Mouse (Mus musculus): ENCODE results near the gene Ccl9. TPM values are rescaled to one million over a fixed set of nuclear protein-coding genes. Genes with fewer than 3 reads are reported as not detected.

Ccl9 gene
- polyA plus RNA-seq, 1 experiment from 2014 or later: 8.7 TPM

DNA sequence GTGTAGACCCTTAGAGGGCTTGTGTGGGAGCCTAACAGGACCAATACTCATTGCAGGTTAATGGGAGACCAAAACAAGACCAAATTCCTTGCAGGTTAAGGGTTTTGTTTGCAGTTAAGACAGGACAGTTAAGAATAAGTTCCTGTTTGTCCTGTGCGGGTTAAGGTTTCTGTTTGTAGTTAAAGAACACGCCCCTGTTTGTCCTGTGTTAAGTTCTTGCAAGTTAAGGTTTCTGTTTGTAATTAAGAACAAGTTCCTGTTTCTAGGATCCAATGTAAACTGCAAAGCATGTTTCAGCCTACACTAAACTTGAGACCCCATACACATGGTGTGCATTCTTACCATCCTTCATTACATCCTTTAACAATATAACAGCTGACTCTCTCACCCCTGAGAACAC is 8.2 kb downstream of the Ccl9 start:
- H3K4me3 ChIP-seq (ENCODE audit: low read depth, low read length): no peak overlapping the region
- no peak overlapping the region for H3K27ac ChIP-seq (ENCODE audit: low read depth, low read length)
- H3K9me3 ChIP-seq (ENCODE audit: control insufficient read depth, low read length): no peaks in the 10 kb centered on the region
- H3K4me1 ChIP-seq (replicated peaks; ENCODE audit: control insufficient read depth, insufficient read depth, low read length): no peaks in the 10 kb centered on the region
- H3K4me2 ChIP-seq: no peak overlapping the region
- H3K36me3 ChIP-seq (ENCODE audit: control insufficient read depth, insufficient read depth, low read length): no peaks in the 10 kb centered on the region
- no peak overlapping the region for H3K9ac ChIP-seq (ENCODE audit: low read depth, low read length)
- no peak for ATAC-seq (replicated peaks; ENCODE audit: low FRiP score)
- no peaks in the 10 kb centered on the region for H3K27me3 ChIP-seq (replicated peaks; ENCODE audit: control insufficient read depth, insufficient read depth, low read length)
- no peak for DNase-seq (ENCODE audit: low spot score)
- 70% methylated on average over 2 of the region's 2 CpGs for WGBS

- ATAC-seq (replicated peaks; ENCODE audit: low FRiP score): no peak
These were observed 9.2 kb downstream of the Ccl9 start for GRCm38 (mm10) chr11:83569249-83569648.

GRCm38 (mm10) chr11:83568786-83569185 is 9.7 kb downstream of the Ccl9 start:
- ATAC-seq (replicated peaks; ENCODE audit: low FRiP score): no peak
- H3K4me1 ChIP-seq (replicated peaks; ENCODE audit: control insufficient read depth, insufficient read depth, low read length): no peaks in the 10 kb centered on the region

More at GRCm38 (mm10) chr11:83569249-83569648, 9.2 kb downstream of the Ccl9 start:
- Histone ChIP-seq H3K27me3 (replicated peaks; ENCODE audit: control insufficient read depth, insufficient read depth, low read length) (no peaks in the 10 kb centered on the region), H3K4me2 (no peak overlapping the region), H3K9ac (ENCODE audit: low read depth, low read length) (no peak overlapping the region), H3K27ac (ENCODE audit: low read depth, low read length) (no peak overlapping the region), H3K4me1 (replicated peaks; ENCODE audit: control insufficient read depth, insufficient read depth, low read length) (no peaks in the 10 kb centered on the region), H3K4me3 (ENCODE audit: low read depth, low read length) (no peak overlapping the region), H3K36me3 (ENCODE audit: control insufficient read depth, insufficient read depth, low read length) (no peaks in the 10 kb centered on the region), H3K9me3 (ENCODE audit: control insufficient read depth, low read length) (no peaks in the 10 kb centered on the region)
- no peak for DNase-seq (ENCODE audit: low spot score)
- WGBS: 53% methylated on average over 7 of the region's 7 CpGs

DNA sequence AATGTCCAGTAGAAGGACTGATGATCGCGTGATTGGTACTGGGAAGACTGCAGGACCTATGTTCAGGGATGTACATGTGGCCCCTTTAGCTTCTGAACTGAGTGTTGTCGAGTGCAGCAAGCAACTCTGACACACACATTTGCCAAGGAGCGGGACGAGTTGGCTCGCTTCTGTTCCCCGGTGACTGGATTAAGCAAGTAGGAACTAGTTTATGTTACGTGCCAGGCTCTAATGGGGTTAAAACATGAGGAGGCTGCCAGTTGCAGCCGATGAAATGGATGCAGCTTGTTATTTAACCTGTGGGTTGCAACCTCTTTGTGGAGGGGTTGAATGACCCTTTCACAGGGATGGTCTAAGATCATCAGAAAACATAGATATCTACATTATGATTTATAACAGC is 10.4 kb downstream of the Ccl9 start:
- H3K9me3 ChIP-seq (ENCODE audit: control insufficient read depth, low read length): no peaks in the 10 kb centered on the region
- no peaks in the 10 kb centered on the region for H3K36me3 ChIP-seq (ENCODE audit: control insufficient read depth, insufficient read depth, low read length)
- H3K4me1 ChIP-seq (replicated peaks; ENCODE audit: control insufficient read depth, insufficient read depth, low read length): no peaks in the 10 kb centered on the region
- H3K27ac ChIP-seq (ENCODE audit: low read depth, low read length): no peak overlapping the region
- ATAC-seq (replicated peaks; ENCODE audit: low FRiP score) (no peak), DNase-seq (ENCODE audit: low spot score) (no peak)
- 90% methylated on average over 9 of the region's 9 CpGs for WGBS
- H3K27me3 ChIP-seq (replicated peaks; ENCODE audit: control insufficient read depth, insufficient read depth, low read length): no peaks in the 10 kb centered on the region
- no peak overlapping the region for H3K4me3 ChIP-seq (ENCODE audit: low read depth, low read length)
- no peak overlapping the region for H3K4me2 ChIP-seq
- no peak overlapping the region for H3K9ac ChIP-seq (ENCODE audit: low read depth, low read length)

More at GRCm38 (mm10) chr11:83568786-83569185, 9.7 kb downstream of the Ccl9 start:
- H3K4me2 ChIP-seq: no peak overlapping the region
- no peak overlapping the region for H3K27ac ChIP-seq (ENCODE audit: low read depth, low read length)
- 65% methylated on average over 3 of the region's 3 CpGs for WGBS
- H3K4me3 ChIP-seq (ENCODE audit: low read depth, low read length): no peak overlapping the region
- no peaks in the 10 kb centered on the region for H3K27me3 ChIP-seq (replicated peaks; ENCODE audit: control insufficient read depth, insufficient read depth, low read length)
- H3K9me3 ChIP-seq (ENCODE audit: control insufficient read depth, low read length): no peaks in the 10 kb centered on the region
- no peaks in the 10 kb centered on the region for H3K36me3 ChIP-seq (ENCODE audit: control insufficient read depth, insufficient read depth, low read length)
- H3K9ac ChIP-seq (ENCODE audit: low read depth, low read length): no peak overlapping the region
- no peak for DNase-seq (ENCODE audit: low spot score)

DNA sequence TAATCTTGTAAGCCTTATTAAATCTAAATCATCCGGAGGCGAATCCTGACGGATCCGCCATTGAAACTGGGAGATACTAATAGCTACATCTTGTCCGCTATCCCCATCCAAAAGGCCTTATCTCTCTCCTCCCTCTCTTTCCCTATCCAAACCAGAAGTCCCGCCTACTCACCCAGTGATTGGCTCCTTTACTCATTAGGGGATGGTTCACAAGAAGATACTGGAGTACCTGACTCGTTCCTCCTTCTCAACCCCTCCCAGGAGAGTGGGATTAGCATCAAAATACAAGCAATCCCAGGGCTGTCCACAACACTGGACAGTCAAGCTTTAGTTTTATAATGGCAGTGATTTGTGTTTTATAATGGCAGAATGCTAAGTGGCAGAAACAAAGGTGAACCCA is 11.1 kb downstream of the Ccl9 start:
- no peak for DNase-seq (ENCODE audit: low spot score)
- no peak for ATAC-seq (replicated peaks; ENCODE audit: low FRiP score)
- WGBS: 65% methylated on average over 7 of the region's 7 CpGs
- no peaks in the 10 kb centered on the region for H3K36me3 ChIP-seq (ENCODE audit: control insufficient read depth, insufficient read depth, low read length)
- H3K4me1 ChIP-seq (replicated peaks; ENCODE audit: control insufficient read depth, insufficient read depth, low read length): no peaks in the 10 kb centered on the region
- H3K4me3 ChIP-seq (ENCODE audit: low read depth, low read length): no peak overlapping the region
- no peak overlapping the region for H3K4me2 ChIP-seq
- H3K27me3 ChIP-seq (replicated peaks; ENCODE audit: control insufficient read depth, insufficient read depth, low read length): no peaks in the 10 kb centered on the region
- H3K9me3 ChIP-seq (ENCODE audit: control insufficient read depth, low read length): no peaks in the 10 kb centered on the region
- no peak overlapping the region for H3K9ac ChIP-seq (ENCODE audit: low read depth, low read length)
- H3K27ac ChIP-seq (ENCODE audit: low read depth, low read length): no peak overlapping the region

DNA sequence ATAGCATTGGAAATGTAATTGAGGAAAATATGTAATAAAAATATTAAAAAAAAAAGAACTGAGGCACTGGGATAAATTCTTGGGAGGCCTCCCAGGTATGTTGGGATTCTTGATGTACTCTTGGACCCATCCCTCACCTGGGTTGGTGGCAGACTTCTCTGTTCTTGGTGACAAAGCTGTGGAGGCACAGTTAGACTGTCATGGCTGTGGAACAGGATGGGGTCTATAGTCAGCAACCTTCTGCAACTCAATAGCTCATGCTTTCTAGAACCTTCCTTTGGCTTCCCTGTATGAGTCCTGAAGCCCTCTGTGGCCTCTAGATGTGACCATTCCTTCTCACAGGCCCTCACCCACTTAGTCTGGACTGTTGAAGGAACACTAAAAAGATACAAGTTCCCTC is 11.8 kb downstream of the Ccl9 start:
- Histone ChIP-seq H3K9me3 (ENCODE audit: control insufficient read depth, low read length) (no peaks in the 10 kb centered on the region), H3K4me3 (ENCODE audit: low read depth, low read length) (no peak overlapping the region), H3K27me3 (replicated peaks; ENCODE audit: control insufficient read depth, insufficient read depth, low read length) (no peaks in the 10 kb centered on the region), H3K9ac (ENCODE audit: low read depth, low read length) (no peak overlapping the region), H3K4me1 (replicated peaks; ENCODE audit: control insufficient read depth, insufficient read depth, low read length) (no peaks in the 10 kb centered on the region), H3K36me3 (ENCODE audit: control insufficient read depth, insufficient read depth, low read length) (no peaks in the 10 kb centered on the region), H3K27ac (ENCODE audit: low read depth, low read length) (no peak overlapping the region), H3K4me2 (no peak overlapping the region)
- DNase-seq (ENCODE audit: low spot score) (no peak), ATAC-seq (replicated peaks; ENCODE audit: low FRiP score) (no peak)

DNA sequence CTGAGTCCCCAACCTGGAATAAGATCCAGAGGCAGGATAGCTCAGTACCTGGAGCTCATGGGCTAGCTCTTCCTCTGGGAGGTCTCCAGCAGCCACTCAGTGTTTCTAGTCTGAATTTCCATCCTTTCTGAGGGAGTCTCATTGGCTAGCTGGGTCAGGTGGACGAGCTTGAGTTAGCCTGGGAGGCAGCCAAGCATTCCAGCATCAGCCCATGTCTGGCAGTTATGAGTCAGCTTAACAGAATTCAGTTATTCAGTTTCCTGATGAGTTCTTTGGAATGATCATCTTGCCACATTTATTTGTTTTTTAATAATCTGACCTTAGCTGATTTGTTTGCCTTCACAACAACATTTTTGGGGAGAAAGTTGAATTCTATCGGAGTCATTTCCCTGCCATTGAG is 14.7 kb downstream of the Ccl9 start:
- H3K27ac ChIP-seq (ENCODE audit: low read depth, low read length): no peak overlapping the region
- no peaks in the 10 kb centered on the region for H3K27me3 ChIP-seq (replicated peaks; ENCODE audit: control insufficient read depth, insufficient read depth, low read length)
- no peak overlapping the region for H3K9ac ChIP-seq (ENCODE audit: low read depth, low read length)
- no peak for DNase-seq (ENCODE audit: low spot score)
- H3K4me2 ChIP-seq: no peak overlapping the region
- no peaks in the 10 kb centered on the region for H3K4me1 ChIP-seq (replicated peaks; ENCODE audit: control insufficient read depth, insufficient read depth, low read length)
- no peak overlapping the region for H3K4me3 ChIP-seq (ENCODE audit: low read depth, low read length)
- no peaks in the 10 kb centered on the region for H3K36me3 ChIP-seq (ENCODE audit: control insufficient read depth, insufficient read depth, low read length)
- no peak for ATAC-seq (replicated peaks; ENCODE audit: low FRiP score)
- WGBS: 71% methylated on average over 2 of the region's 2 CpGs
- no peaks in the 10 kb centered on the region for H3K9me3 ChIP-seq (ENCODE audit: control insufficient read depth, low read length)

GRCm38 (mm10) chr11:83562311-83562887 is 16.0 kb downstream of the Ccl9 start:
- Histone ChIP-seq H3K27ac (ENCODE audit: low read depth, low read length) (no peak overlapping the region), H3K9me3 (ENCODE audit: control insufficient read depth, low read length) (no peaks in the 10 kb centered on the region), H3K9ac (ENCODE audit: low read depth, low read length) (no peak overlapping the region), H3K4me3 (ENCODE audit: low read depth, low read length) (no peak overlapping the region), H3K4me2 (no peak overlapping the region), H3K4me1 (replicated peaks; ENCODE audit: control insufficient read depth, insufficient read depth, low read length) (no peaks in the 10 kb centered on the region), H3K27me3 (replicated peaks; ENCODE audit: control insufficient read depth, insufficient read depth, low read length) (no peaks in the 10 kb centered on the region; the same call in 1 of the 2 replicates), H3K36me3 (ENCODE audit: control insufficient read depth, insufficient read depth, low read length) (no peaks in the 10 kb centered on the region)
- DNase-seq (ENCODE audit: low spot score): no peak
- no peak for ATAC-seq (replicated peaks; ENCODE audit: low FRiP score)
- WGBS: 50% methylated on average over 6 of the region's 6 CpGs

DNA sequence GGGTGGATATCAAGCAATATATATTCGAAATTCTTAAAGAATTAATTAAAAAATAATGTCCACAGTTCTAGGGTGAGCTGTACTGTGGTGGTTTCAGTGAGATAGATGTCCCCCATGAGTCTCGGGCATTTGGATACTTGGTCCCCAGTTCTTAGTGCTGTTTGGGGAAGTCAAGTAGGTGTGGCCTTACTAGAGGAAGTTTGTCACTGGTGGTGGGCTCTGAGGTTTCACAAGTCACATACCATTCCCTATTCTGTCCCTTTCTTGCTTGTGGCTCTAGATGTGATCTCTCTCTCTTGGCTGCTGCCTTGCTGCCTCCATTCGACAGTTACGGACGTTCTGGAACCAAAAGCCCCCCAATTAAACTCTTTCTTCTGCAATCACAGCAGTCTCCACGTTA is 18.0 kb downstream of the Ccl9 start:
- no peak overlapping the region for H3K27ac ChIP-seq (ENCODE audit: low read depth, low read length)
- no peak overlapping the region for H3K9ac ChIP-seq (ENCODE audit: low read depth, low read length)
- 54% methylated on average over 6 of the region's 6 CpGs for WGBS
- H3K4me1 ChIP-seq (replicated peaks; ENCODE audit: control insufficient read depth, insufficient read depth, low read length): no peaks in the 10 kb centered on the region
- no peak for ATAC-seq (replicated peaks; ENCODE audit: low FRiP score)
- no peaks in the 10 kb centered on the region for H3K9me3 ChIP-seq (ENCODE audit: control insufficient read depth, low read length)
- no peaks in the 10 kb centered on the region; the same call in 1 of the 2 replicates for H3K27me3 ChIP-seq (replicated peaks; ENCODE audit: control insufficient read depth, insufficient read depth, low read length)
- H3K36me3 ChIP-seq (ENCODE audit: control insufficient read depth, insufficient read depth, low read length): no peaks in the 10 kb centered on the region
- no peak for DNase-seq (ENCODE audit: low spot score)
- H3K4me2 ChIP-seq: no peak overlapping the region
- no peak overlapping the region for H3K4me3 ChIP-seq (ENCODE audit: low read depth, low read length)
